Mouse (Mus musculus): ENCODE measurements at regions not wholly inside any gene's neighbourhood (a gene's known extent, or its start where the extent isn't known, plus 50 kb on each side); places are given as distances from the start of the nearest gene placed in this dataset.

DNA sequence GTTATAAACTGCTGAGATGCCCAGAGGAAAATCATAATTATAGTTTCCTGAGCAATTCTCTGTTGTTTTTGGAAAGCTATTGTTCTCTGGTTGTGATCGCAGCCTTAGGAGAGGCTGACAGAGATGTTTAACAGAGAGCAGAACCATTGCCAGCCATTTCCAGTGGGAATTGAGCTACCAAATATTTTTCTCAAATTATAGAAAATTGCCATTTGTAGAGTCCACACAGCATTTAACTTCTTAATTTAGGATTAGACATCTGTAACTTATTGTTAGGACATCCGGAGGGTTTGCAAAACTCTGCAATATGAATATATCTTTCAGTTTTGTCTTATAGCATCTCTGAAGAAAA is 222.0 kb downstream of the Enc1 start:
- 86% methylated on average over 2 of the region's 2 CpGs for WGBS
- Histone ChIP-seq H3K36me3 (ENCODE audit: control insufficient read depth, insufficient read depth, low read length) (no peaks in the 10 kb centered on the region), H3K27me3 (ENCODE audit: control insufficient read depth, insufficient read depth, low read length) (no peaks in the 10 kb centered on the region), H3K4me1 (ENCODE audit: control insufficient read depth, insufficient read depth, low read length) (no peaks in the 10 kb centered on the region), H3K9me3 (ENCODE audit: control insufficient read depth, low read length) (no peaks in the 10 kb centered on the region), H3K27ac (replicated peaks; ENCODE audit: low read depth, low read length) (no peak overlapping the region), H3K9ac (ENCODE audit: low read depth, low read length, severe bottlenecking) (no peak overlapping the region), H3K4me3 (replicated peaks; ENCODE audit: low read length) (no peak overlapping the region), H3K4me2 (replicated peaks; ENCODE audit: low read depth, low read length, severe bottlenecking) (no peak overlapping the region)
- TF ChIP-seq POLR2A (IDR thresholded peaks at IDR 0.05; ENCODE audit: borderline replicate concordance, extremely low read depth, insufficient read depth, insufficient read length) = no peak
- ATAC-seq (ENCODE audit: low FRiP score, low read depth) = no peak
- peak; percentile 53 for DNase-seq (ENCODE audit: low spot score)

DNA sequence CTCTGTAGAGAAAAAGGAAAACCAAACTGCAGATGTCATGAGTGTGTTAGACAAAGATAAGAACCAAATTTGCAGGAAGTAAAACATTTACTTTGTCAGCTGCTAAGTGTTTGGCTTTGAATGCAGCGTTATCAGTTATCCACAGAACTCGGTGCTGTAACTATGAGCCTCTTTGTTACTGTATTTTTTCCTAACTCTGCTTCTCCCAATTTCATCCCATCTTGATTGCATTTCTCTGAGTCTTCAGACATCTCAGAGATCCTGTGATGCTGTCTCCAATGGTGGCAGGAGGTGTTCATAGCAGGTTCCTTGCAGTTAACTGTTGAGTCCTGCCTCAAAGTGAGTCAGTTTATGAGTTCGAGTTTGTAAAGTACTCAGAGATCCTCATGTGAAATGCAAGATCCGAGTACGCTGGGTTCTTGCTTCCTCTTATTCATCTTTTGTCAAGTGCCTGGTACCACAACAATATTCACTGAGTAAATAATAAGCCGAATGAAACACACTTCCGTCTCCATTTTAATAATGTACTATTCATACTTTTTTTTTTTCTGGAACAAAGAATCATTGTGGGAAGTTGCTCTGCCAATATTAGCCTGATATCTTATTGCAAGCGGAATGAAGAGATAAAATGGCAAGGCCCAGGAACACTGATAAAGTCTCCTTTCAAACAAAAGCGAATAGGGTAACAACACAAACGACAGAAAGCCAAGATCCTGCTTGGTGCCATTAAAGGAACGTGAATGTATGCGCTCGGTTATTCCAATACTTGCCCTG is 221.4 kb downstream of the Enc1 start:
- no peaks in the 10 kb centered on the region for H3K36me3 ChIP-seq (ENCODE audit: control insufficient read depth, insufficient read depth, low read length)
- no peak overlapping the region for H3K4me3 ChIP-seq (replicated peaks; ENCODE audit: low read length)
- 82% methylated on average over 13 of the region's 13 CpGs for WGBS
- H3K4me2 ChIP-seq (replicated peaks; ENCODE audit: low read depth, low read length, severe bottlenecking) = no peak overlapping the region
- H3K9me3 ChIP-seq (ENCODE audit: control insufficient read depth, low read length) = no peaks in the 10 kb centered on the region
- H3K9ac ChIP-seq (ENCODE audit: low read depth, low read length, severe bottlenecking) = no peak overlapping the region
- no peaks in the 10 kb centered on the region for H3K4me1 ChIP-seq (ENCODE audit: control insufficient read depth, insufficient read depth, low read length)
- no peak for TF ChIP-seq POLR2A (IDR thresholded peaks at IDR 0.05; ENCODE audit: borderline replicate concordance, extremely low read depth, insufficient read depth, insufficient read length)
- ATAC-seq (ENCODE audit: low FRiP score, low read depth) (no peak), DNase-seq (ENCODE audit: low spot score) (no peak)
- H3K27me3 ChIP-seq (ENCODE audit: control insufficient read depth, insufficient read depth, low read length) = no peaks in the 10 kb centered on the region
- no peak overlapping the region for H3K27ac ChIP-seq (replicated peaks; ENCODE audit: low read depth, low read length)

GRCm38 (mm10) chr13:97461207-97461606 is 220.3 kb downstream of the Enc1 start:
- Histone ChIP-seq H3K9ac (ENCODE audit: low read depth, low read length, severe bottlenecking) (no peak overlapping the region), H3K4me2 (replicated peaks; ENCODE audit: low read depth, low read length, severe bottlenecking) (no peak overlapping the region), H3K36me3 (ENCODE audit: control insufficient read depth, insufficient read depth, low read length) (no peaks in the 10 kb centered on the region), H3K9me3 (ENCODE audit: control insufficient read depth, low read length) (no peaks in the 10 kb centered on the region), H3K4me1 (ENCODE audit: control insufficient read depth, insufficient read depth, low read length) (no peaks in the 10 kb centered on the region), H3K4me3 (replicated peaks; ENCODE audit: low read length) (no peak overlapping the region), H3K27me3 (ENCODE audit: control insufficient read depth, insufficient read depth, low read length) (no peaks in the 10 kb centered on the region), H3K27ac (replicated peaks; ENCODE audit: low read depth, low read length) (no peak overlapping the region)
- no peak for TF ChIP-seq POLR2A (IDR thresholded peaks at IDR 0.05; ENCODE audit: borderline replicate concordance, extremely low read depth, insufficient read depth, insufficient read length)
- no peak for ATAC-seq (ENCODE audit: low FRiP score, low read depth)
- no peak for DNase-seq (ENCODE audit: low spot score)
- whole genome bisulfite sequencing = 93% methylated on average over 4 of the region's 4 CpGs

DNA sequence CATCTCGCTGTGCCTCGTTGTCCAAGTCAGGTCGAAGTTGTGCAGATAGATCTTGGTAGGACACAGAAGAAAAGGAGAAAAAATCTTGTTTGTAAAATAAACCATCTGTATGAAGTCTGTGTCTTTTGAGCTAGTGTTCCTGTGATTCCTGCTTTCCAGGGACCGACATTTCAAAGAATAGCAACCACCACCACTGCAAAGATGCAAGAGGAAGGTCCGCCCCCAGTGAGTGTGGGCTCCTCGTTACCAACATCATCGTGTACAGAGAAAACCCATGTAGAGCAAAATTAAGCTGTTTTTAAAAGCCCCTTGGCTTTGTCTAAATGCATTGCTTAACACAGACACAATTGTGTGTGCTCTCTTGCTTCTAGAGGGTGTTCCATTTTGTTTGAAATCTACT is 218.2 kb downstream of the Enc1 start:
- WGBS = 92% methylated on average over 7 of the region's 7 CpGs
- no peak for ATAC-seq (ENCODE audit: low FRiP score, low read depth)

DNA sequence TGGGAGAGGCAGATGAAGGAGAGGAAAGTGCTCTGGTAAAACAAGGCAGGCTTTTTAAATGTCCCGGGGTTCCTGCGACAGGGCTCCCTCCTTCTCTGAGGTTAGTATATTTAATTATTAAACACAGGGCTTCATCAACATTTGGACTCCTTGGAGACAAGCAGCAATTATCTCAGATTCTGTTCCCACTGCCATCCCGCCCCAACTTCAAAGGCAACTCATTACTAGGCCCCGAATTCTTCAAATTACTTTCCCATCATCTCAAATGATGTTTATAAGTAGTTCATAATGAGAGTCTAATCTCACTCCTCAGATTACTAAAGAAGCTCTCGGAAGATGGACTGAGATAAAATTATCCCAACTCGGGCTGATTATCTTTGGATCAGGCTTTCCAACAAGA is 215.1 kb downstream of the Enc1 start:
- DNase-seq (ENCODE audit: low spot score) (no peak), ATAC-seq (ENCODE audit: low FRiP score, low read depth) (no peak)
- no peak for TF ChIP-seq POLR2A (IDR thresholded peaks at IDR 0.05; ENCODE audit: borderline replicate concordance, extremely low read depth, insufficient read depth, insufficient read length)
- H3K9ac ChIP-seq (ENCODE audit: low read depth, low read length, severe bottlenecking) = no peak overlapping the region
- no peaks in the 10 kb centered on the region for H3K27me3 ChIP-seq (ENCODE audit: control insufficient read depth, insufficient read depth, low read length)
- H3K4me1 ChIP-seq (ENCODE audit: control insufficient read depth, insufficient read depth, low read length) = peaks cover 6% of the 10 kb centered on the region; the same call in 1 of the 2 replicates
- H3K36me3 ChIP-seq (ENCODE audit: control insufficient read depth, insufficient read depth, low read length) = no peaks in the 10 kb centered on the region
- no peak overlapping the region for H3K27ac ChIP-seq (replicated peaks; ENCODE audit: low read depth, low read length)
- H3K4me2 ChIP-seq (replicated peaks; ENCODE audit: low read depth, low read length, severe bottlenecking) = no peak overlapping the region
- H3K9me3 ChIP-seq (ENCODE audit: control insufficient read depth, low read length) = no peaks in the 10 kb centered on the region
- WGBS = 36% methylated on average over 6 of the region's 6 CpGs
- H3K4me3 ChIP-seq (replicated peaks; ENCODE audit: low read length) = no peak overlapping the region

More for the DNA sequence above, 218.2 kb downstream of the Enc1 start:
- no peaks in the 10 kb centered on the region for H3K27me3 ChIP-seq (ENCODE audit: control insufficient read depth, insufficient read depth, low read length)
- no peak overlapping the region for H3K4me2 ChIP-seq (replicated peaks; ENCODE audit: low read depth, low read length, severe bottlenecking)
- H3K27ac ChIP-seq (replicated peaks; ENCODE audit: low read depth, low read length) = no peak overlapping the region
- TF ChIP-seq POLR2A (IDR thresholded peaks at IDR 0.05; ENCODE audit: borderline replicate concordance, extremely low read depth, insufficient read depth, insufficient read length) = no peak
- DNase-seq (ENCODE audit: low spot score) = no peak
- H3K36me3 ChIP-seq (ENCODE audit: control insufficient read depth, insufficient read depth, low read length) = no peaks in the 10 kb centered on the region
- H3K4me1 ChIP-seq (ENCODE audit: control insufficient read depth, insufficient read depth, low read length) = peaks cover 6% of the 10 kb centered on the region; the same call in 1 of the 2 replicates
- H3K9me3 ChIP-seq (ENCODE audit: control insufficient read depth, low read length) = no peaks in the 10 kb centered on the region
- H3K9ac ChIP-seq (ENCODE audit: low read depth, low read length, severe bottlenecking) = no peak overlapping the region
- no peak overlapping the region for H3K4me3 ChIP-seq (replicated peaks; ENCODE audit: low read length)
